In genomic region chrX:106190091-106190490, GRCm38 (mm10) we compare ENCODE assay signal across 9 mouse cellular contexts. TPM values are rescaled to one million over a fixed set of nuclear protein-coding genes. Genes with fewer than 3 reads are reported as not detected.
DNase-seq lines count a peak whose midpoint lies in the region; ATAC-seq lines count a peak whose summit lies in the region.
"Had no signal": no experiment of that assay in that cellular context is flagged by ENCODE, and none has a peak within 500 bp of the region (broad histone marks: within the 10 kb centered on the region; RNA-seq: fewer than 3 reads in every experiment).

No protein-coding gene starts in this region.

- ATAC-seq in kidney, embryonic 16.5 days (ENCODE audit: low FRiP score, low TSS enrichment), result no peak
- no peak for ATAC-seq in embryonic facial prominence, embryonic 13.5 days (ENCODE audit: insufficient number of reproducible peaks, insufficient read depth, low FRiP score, low TSS enrichment, low read depth)
- ATAC-seq in intestine, embryonic 15.5 days, result no peak
- no peak for ATAC-seq in neural tube, embryonic 12.5 days (ENCODE audit: low FRiP score, low read depth)
- ATAC-seq: lung, postnatal 0 days had no signal

- H3K9ac ChIP-seq in kidney, embryonic 16.5 days (replicated peaks; ENCODE audit: low read length), result no peak overlapping the region
- H3K9ac ChIP-seq in embryonic facial prominence, embryonic 13.5 days, result no peak overlapping the region
- H3K9ac ChIP-seq in intestine, embryonic 15.5 days, result no peak overlapping the region; the same call in 1 of the 2 replicates
- no peak overlapping the region for H3K9ac ChIP-seq in neural tube, embryonic 12.5 days

- peak overlapping the region; percentile 62 for H3K4me3 ChIP-seq in kidney, embryonic 16.5 days (ENCODE audit: low read length)
- peak overlapping the region; percentile 57; the same call in 1 of the 2 replicates for H3K4me3 ChIP-seq in embryonic facial prominence, embryonic 13.5 days
- peak overlapping the region; percentile 45; the same call in 1 of the 2 replicates for H3K4me3 ChIP-seq in intestine, embryonic 15.5 days (replicated peaks)
- no peak overlapping the region for H3K4me3 ChIP-seq in neural tube, embryonic 12.5 days

- peak overlapping the region; percentile 61 for H3K4me2 ChIP-seq in kidney, embryonic 16.5 days (replicated peaks; ENCODE audit: low read depth, low read length)
- peak overlapping the region; percentile 64 for H3K4me2 ChIP-seq in embryonic facial prominence, embryonic 13.5 days
- H3K4me2 ChIP-seq in intestine, embryonic 15.5 days (replicated peaks), result peak overlapping the region; percentile 58; the same call in 1 of the 2 replicates
- peak overlapping the region; percentile 65; the same call in 1 of the 2 replicates for H3K4me2 ChIP-seq in neural tube, embryonic 12.5 days (replicated peaks)

- H3K27ac ChIP-seq in kidney, embryonic 16.5 days (ENCODE audit: low read length), result no peak overlapping the region
- no peak overlapping the region for H3K27ac ChIP-seq in embryonic facial prominence, embryonic 13.5 days
- no peak overlapping the region for H3K27ac ChIP-seq in intestine, embryonic 15.5 days
- H3K27ac ChIP-seq in neural tube, embryonic 12.5 days, result no peak overlapping the region

- DNase-seq in kidney, postnatal 10 days, result no peak
- DNase-seq in spleen, adult 12 weeks (ENCODE audit: low spot score), result no peak
- DNase-seq in gastrocnemius, postnatal 10 days, result no peak
- DNase-seq: right cerebral cortex, postnatal 4 days had no signal

- peaks cover 5% of the 10 kb centered on the region; the same call in 1 of the 2 replicates for H3K36me3 ChIP-seq in kidney, embryonic 16.5 days (ENCODE audit: insufficient read depth, low read length)
- H3K36me3 ChIP-seq in embryonic facial prominence, embryonic 13.5 days, result peaks cover 12% of the 10 kb centered on the region; the same call in 1 of the 2 replicates
- H3K36me3 ChIP-seq in intestine, embryonic 15.5 days, result no peaks in the 10 kb centered on the region
- H3K36me3 ChIP-seq in neural tube, embryonic 12.5 days, result no peaks in the 10 kb centered on the region; the same call in 1 of the 2 replicates

- H3K4me1 ChIP-seq in kidney, embryonic 16.5 days (ENCODE audit: insufficient read depth, low read length), result peaks cover 15% of the 10 kb centered on the region; the same call in 1 of the 2 replicates
- peaks cover 18% of the 10 kb centered on the region for H3K4me1 ChIP-seq in embryonic facial prominence, embryonic 13.5 days
- H3K4me1 ChIP-seq in intestine, embryonic 15.5 days (replicated peaks), result no peaks in the 10 kb centered on the region
- no peaks in the 10 kb centered on the region; the same call in 1 of the 2 replicates for H3K4me1 ChIP-seq in neural tube, embryonic 12.5 days

- no peaks in the 10 kb centered on the region; the same call in 1 of the 2 replicates for H3K27me3 ChIP-seq in kidney, embryonic 16.5 days (ENCODE audit: insufficient read depth, low read length)
- H3K27me3 ChIP-seq in embryonic facial prominence, embryonic 13.5 days, result peaks cover 8% of the 10 kb centered on the region
- H3K27me3 ChIP-seq in intestine, embryonic 15.5 days (replicated peaks), result no peaks in the 10 kb centered on the region
- no peaks in the 10 kb centered on the region for H3K27me3 ChIP-seq in neural tube, embryonic 12.5 days (replicated peaks)

- 43% methylated on average over 4 of the region's 4 CpGs for WGBS in kidney, embryonic 16.5 days
- WGBS in embryonic facial prominence, embryonic 13.5 days, result 37% methylated on average over 4 of the region's 4 CpGs
- WGBS in intestine, embryonic 15.5 days, result 40% methylated on average over 4 of the region's 4 CpGs
- 42% methylated on average over 4 of the region's 4 CpGs for WGBS in neural tube, embryonic 12.5 days

- no peaks in the 10 kb centered on the region for H3K9me3 ChIP-seq in kidney, embryonic 16.5 days (ENCODE audit: low read length)
- H3K9me3 ChIP-seq in embryonic facial prominence, embryonic 13.5 days, result no peaks in the 10 kb centered on the region
- H3K9me3 ChIP-seq in intestine, embryonic 15.5 days, result no peaks in the 10 kb centered on the region
- H3K9me3 ChIP-seq in neural tube, embryonic 12.5 days, result no peaks in the 10 kb centered on the region

RNA-seq across cellular contexts. Expression of gene Pgk1, which starts 3.2 kb away (rescaled TPM):
- polyA plus RNA-seq in kidney, embryonic 16.5 days (2015; fragmentation: Nextera tagmentation; extraction: Ambion mirVana), result 357 and 397 TPM in 2 replicates
- polyA plus RNA-seq in embryonic facial prominence, embryonic 13.5 days (2015; fragmentation: Nextera tagmentation; extraction: Ambion mirVana), result 277 and 335 TPM in 2 replicates
- polyA plus RNA-seq in intestine, embryonic 15.5 days (2015; fragmentation: Nextera tagmentation; extraction: Ambion mirVana), result 506 and 511 TPM in 2 replicates
- polyA plus RNA-seq in neural tube, embryonic 12.5 days (2016; fragmentation: Nextera tagmentation; extraction: Ambion mirVana), result 310 and 332 TPM in 2 replicates
- 1,000 to 10,000 TPM; 1,018 to 1,356 TPM for total RNA-seq in gastrocnemius, postnatal 10 days (2021)

RNA-seq across cellular contexts. Expression of gene Taf9b, which starts 30.9 kb away (rescaled TPM):
- 9.6 and 11.5 TPM in 2 replicates for polyA plus RNA-seq in kidney, embryonic 16.5 days (2015; fragmentation: Nextera tagmentation; extraction: Ambion mirVana)
- 6.1 and 7.4 TPM in 2 replicates for polyA plus RNA-seq in embryonic facial prominence, embryonic 13.5 days (2015; fragmentation: Nextera tagmentation; extraction: Ambion mirVana)
- polyA plus RNA-seq in intestine, embryonic 15.5 days (2015; fragmentation: Nextera tagmentation; extraction: Ambion mirVana), result 8.8 TPM in 2 replicates
- polyA plus RNA-seq in neural tube, embryonic 12.5 days (2016; fragmentation: Nextera tagmentation; extraction: Ambion mirVana), result 12.0 and 13.2 TPM in 2 replicates
- 1 to 10 TPM; 8.7 to 9.5 TPM for total RNA-seq in gastrocnemius, postnatal 10 days (2021)

RNA-seq across cellular contexts. Expression of gene Tlr13, which starts 47.1 kb away (rescaled TPM):
- 0.40 and 0.44 TPM in 2 replicates for polyA plus RNA-seq in kidney, embryonic 16.5 days (2015; fragmentation: Nextera tagmentation; extraction: Ambion mirVana)
- polyA plus RNA-seq in embryonic facial prominence, embryonic 13.5 days (2015; fragmentation: Nextera tagmentation; extraction: Ambion mirVana), result 0.37 and 0.70 TPM in 2 replicates
- polyA plus RNA-seq in intestine, embryonic 15.5 days (2015; fragmentation: Nextera tagmentation; extraction: Ambion mirVana), result 0.65 and 0.69 TPM in 2 replicates
- 0.27 and 0.45 TPM in 2 replicates for polyA plus RNA-seq in neural tube, embryonic 12.5 days (2016; fragmentation: Nextera tagmentation; extraction: Ambion mirVana)
- under 1 TPM; 0.70 to 0.82 TPM for total RNA-seq in gastrocnemius, postnatal 10 days (2021)
